Mouse (Mus musculus) ES-E14 (cell line): ENCODE data around the gene Pex26.

Experiments used
- CHD2 ChIP-seq: IDR thresholded peaks from 2 replicates; pipeline ENCODE4 v1.6.1; 2014; ENCODE audit warnings: mild to moderate bottlenecking, low read depth, low read length, inconsistent platforms
- MAFK ChIP-seq: IDR thresholded peaks from 2 replicates; pipeline ENCODE4 v1.6.1; 2014; ENCODE audit warnings: mild to moderate bottlenecking, low read depth, low read length, inconsistent platforms; ENCODE audit not compliant: insufficient read depth

DNA sequence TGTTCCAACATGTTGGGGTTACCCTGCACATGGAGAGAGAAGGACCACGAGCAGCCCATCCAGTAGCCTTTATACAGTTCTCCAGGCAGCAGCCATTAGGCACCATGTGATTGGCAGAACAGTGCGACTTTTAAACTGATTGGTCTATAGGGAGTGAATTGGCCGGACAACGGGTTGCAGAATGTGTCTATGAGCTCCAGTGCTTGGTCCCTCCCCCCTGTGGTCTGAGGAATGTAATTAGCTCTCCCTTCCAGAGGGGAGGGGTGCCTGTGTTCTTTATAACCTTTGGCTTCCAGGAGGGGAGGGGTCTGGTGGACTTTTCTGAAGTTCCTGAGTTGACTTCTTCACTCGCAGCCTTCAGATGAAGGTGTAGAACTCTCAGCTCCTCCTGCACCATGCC lies 18.6 kb downstream of the Pex26 start:
- TF ChIP-seq MAFK (no peak), CHD2 (no peak)
